In genomic region chr12:112797672-112798331, GRCm38 (mm10) we compare ENCODE assay signal across 9 mouse cellular contexts. TPM values are rescaled to one million over a fixed set of nuclear protein-coding genes. Genes with fewer than 3 reads are reported as not detected.
DNase-seq lines count a peak whose midpoint lies in the region; ATAC-seq lines count a peak whose summit lies in the region.
"Had no signal": no experiment of that assay in that cellular context is flagged by ENCODE, and none has a peak within 500 bp of the region (broad histone marks: within the 10 kb centered on the region; RNA-seq: fewer than 3 reads in every experiment).

No protein-coding gene starts in this region.

- H3K36me3 ChIP-seq in forebrain, embryonic 16.5 days (ENCODE audit: control insufficient read depth, insufficient read depth) = no peaks in the 10 kb centered on the region
- H3K36me3 ChIP-seq in forebrain, embryonic 12.5 days (replicated peaks) = no peaks in the 10 kb centered on the region
- no peaks in the 10 kb centered on the region for H3K36me3 ChIP-seq in stomach, embryonic 15.5 days
- H3K36me3 ChIP-seq: liver, embryonic 15.5 days had no signal

- peak; percentile 22 for ATAC-seq in forebrain, embryonic 16.5 days
- no peak for ATAC-seq in forebrain, embryonic 12.5 days (ENCODE audit: low FRiP score)
- peak; percentile 1; the same call in 1 of the 2 replicates for ATAC-seq in stomach, embryonic 15.5 days (ENCODE audit: insufficient read depth, low FRiP score, low read depth)

- 48% methylated on average over 15 of the region's 15 CpGs for WGBS in forebrain, embryonic 16.5 days
- 65% methylated on average over 14 of the region's 15 CpGs for WGBS in forebrain, embryonic 12.5 days
- 41% methylated on average over 15 of the region's 15 CpGs for WGBS in stomach, embryonic 15.5 days

- no peak overlapping the region for H3K27ac ChIP-seq in forebrain, embryonic 16.5 days (ENCODE audit: low read length)
- H3K27ac ChIP-seq in forebrain, embryonic 12.5 days = no peak overlapping the region
- H3K27ac ChIP-seq in stomach, embryonic 15.5 days = peak overlapping the region; percentile 74
- H3K27ac ChIP-seq: liver, embryonic 15.5 days had no signal

- H3K4me1 ChIP-seq in forebrain, embryonic 16.5 days (replicated peaks; ENCODE audit: control insufficient read depth, insufficient read depth, low read length) = peaks cover 28% of the 10 kb centered on the region
- H3K4me1 ChIP-seq in forebrain, embryonic 12.5 days = peaks cover 25% of the 10 kb centered on the region
- peaks cover 82% of the 10 kb centered on the region for H3K4me1 ChIP-seq in stomach, embryonic 15.5 days

- no peak overlapping the region for H3K4me3 ChIP-seq in forebrain, embryonic 16.5 days (replicated peaks; ENCODE audit: low read length)
- no peak overlapping the region for H3K4me3 ChIP-seq in forebrain, embryonic 12.5 days (replicated peaks)
- no peak overlapping the region for H3K4me3 ChIP-seq in stomach, embryonic 15.5 days (replicated peaks)
- H3K4me3 ChIP-seq: liver, embryonic 15.5 days had no signal

- H3K9ac ChIP-seq in forebrain, embryonic 16.5 days (replicated peaks; ENCODE audit: low read depth, low read length) = no peak overlapping the region
- no peak overlapping the region for H3K9ac ChIP-seq in forebrain, embryonic 12.5 days
- H3K9ac ChIP-seq in stomach, embryonic 15.5 days = no peak overlapping the region
- H3K9ac ChIP-seq: liver, embryonic 15.5 days had no signal

- H3K9me3 ChIP-seq in forebrain, embryonic 16.5 days (ENCODE audit: control insufficient read depth, low read length) = no peaks in the 10 kb centered on the region
- no peaks in the 10 kb centered on the region for H3K9me3 ChIP-seq in forebrain, embryonic 12.5 days
- no peaks in the 10 kb centered on the region for H3K9me3 ChIP-seq in stomach, embryonic 15.5 days
- H3K9me3 ChIP-seq: liver, embryonic 15.5 days had no signal

- H3K27me3 ChIP-seq in forebrain, embryonic 16.5 days (replicated peaks; ENCODE audit: control insufficient read depth, insufficient read depth, low read length) = peaks cover 8% of the 10 kb centered on the region; the same call in 1 of the 2 replicates
- H3K27me3 ChIP-seq in forebrain, embryonic 12.5 days = peaks cover 46% of the 10 kb centered on the region
- H3K27me3 ChIP-seq in stomach, embryonic 15.5 days (replicated peaks) = peaks cover 13% of the 10 kb centered on the region

- no peak overlapping the region for H3K4me2 ChIP-seq in forebrain, embryonic 16.5 days (ENCODE audit: low read length)
- no peak overlapping the region for H3K4me2 ChIP-seq in forebrain, embryonic 12.5 days
- peak overlapping the region; percentile 19; the same call in 1 of the 2 replicates for H3K4me2 ChIP-seq in stomach, embryonic 15.5 days
- H3K4me2 ChIP-seq: liver, embryonic 15.5 days had no signal

- intact Hi-C loops in left cerebral cortex, postnatal 14 days (cut with DNase I) = loop anchor here (10.0 kb wide), 1 partner anchor 53 kb away; no protein-coding TSS in a partner anchor

- DNase-seq in A20 (ENCODE audit: low read depth, low spot score) = peak; percentile 34
- peak; percentile 91 for DNase-seq in fibroblast of lung, adult 2 months (ENCODE audit: low read depth)
- DNase-seq in left cerebral cortex, postnatal 14 days (ENCODE audit: low spot score in 2 of 2) = peak; percentile 67 to 88
- no peak for DNase-seq in thymus, adult 18-20 months
- no peak for DNase-seq in kidney, adult 9 months

RNA-seq across cellular contexts. Expression of gene Ahnak2, which starts 4.7 kb away (rescaled TPM):
- 1.2 TPM in 2 replicates for polyA plus RNA-seq in forebrain, embryonic 16.5 days (2015; fragmentation: Nextera tagmentation; extraction: Ambion mirVana)
- polyA plus RNA-seq in forebrain, embryonic 12.5 days (2016; fragmentation: Nextera tagmentation; extraction: Ambion mirVana) = 0.05 and 0.19 TPM in 2 replicates
- total RNA-seq in left cerebral cortex, postnatal 14 days (2021) = 1 to 10 TPM; 8.4 to 8.8 TPM
- polyA plus RNA-seq in stomach, embryonic 15.5 days (2015; fragmentation: Nextera tagmentation; extraction: Ambion mirVana) = 3.8 and 4.7 TPM in 2 replicates

RNA-seq across cellular contexts. Expression of gene Clba1, which starts 10.9 kb away (rescaled TPM):
- 14.3 and 17.3 TPM in 2 replicates for polyA plus RNA-seq in forebrain, embryonic 16.5 days (2015; fragmentation: Nextera tagmentation; extraction: Ambion mirVana)
- 13.7 and 15.6 TPM in 2 replicates for polyA plus RNA-seq in forebrain, embryonic 12.5 days (2016; fragmentation: Nextera tagmentation; extraction: Ambion mirVana)
- total RNA-seq in left cerebral cortex, postnatal 14 days (2021) = 10 to 100 TPM; 16.7 to 17.0 TPM
- polyA plus RNA-seq in stomach, embryonic 15.5 days (2015; fragmentation: Nextera tagmentation; extraction: Ambion mirVana) = 6.1 and 7.0 TPM in 2 replicates

RNA-seq across cellular contexts. Expression of gene Cdca4, which starts 31.4 kb away (rescaled TPM):
- polyA plus RNA-seq in forebrain, embryonic 16.5 days (2015; fragmentation: Nextera tagmentation; extraction: Ambion mirVana) = 71.0 and 80.9 TPM in 2 replicates
- polyA plus RNA-seq in forebrain, embryonic 12.5 days (2016; fragmentation: Nextera tagmentation; extraction: Ambion mirVana) = 144 and 149 TPM in 2 replicates
- total RNA-seq in left cerebral cortex, postnatal 14 days (2021) = 1 to 10 TPM; 9.7 to 9.8 TPM
- polyA plus RNA-seq in stomach, embryonic 15.5 days (2015; fragmentation: Nextera tagmentation; extraction: Ambion mirVana) = 97.0 and 100 TPM in 2 replicates

RNA-seq across cellular contexts. Expression of gene Pld4, which starts 37.3 kb away (rescaled TPM):
- polyA plus RNA-seq in forebrain, embryonic 16.5 days (2015; fragmentation: Nextera tagmentation; extraction: Ambion mirVana) = 4.0 and 5.3 TPM in 2 replicates
- 3.6 and 3.9 TPM in 2 replicates for polyA plus RNA-seq in forebrain, embryonic 12.5 days (2016; fragmentation: Nextera tagmentation; extraction: Ambion mirVana)
- total RNA-seq in left cerebral cortex, postnatal 14 days (2021) = 10 to 100 TPM in 1 of 2 experiments, 1 to 10 TPM in 1; 9.8 to 11.4 TPM
- polyA plus RNA-seq in stomach, embryonic 15.5 days (2015; fragmentation: Nextera tagmentation; extraction: Ambion mirVana) = 14.5 and 16.8 TPM in 2 replicates

Comparison
In these comparisons a context has a peak if more than half of its experiments do, and no peak if none do; other contexts are left out.
1. DNase-seq: peak in A20 (single experiment), fibroblast of lung, adult 2 months (single experiment) and left cerebral cortex, postnatal 14 days (2 of 2); none in thymus, adult 18-20 months (0 of 2) and kidney, adult 9 months (single experiment).